Mouse (Mus musculus) neural tube, embryonic 14.5 days (tissue): ENCODE results near the gene Snx32. TPM values are rescaled to one million over a fixed set of nuclear protein-coding genes. Genes with fewer than 3 reads are reported as not detected.

ENCODE experiments used
- ATAC-seq: fragments of 200-750 bp; cut with Nextera tagmentation; 2 replicates; pipeline ENCODE4 v1.8.0; 2017; ENCODE audit warnings: low read depth, mild to moderate bottlenecking, moderate TSS enrichment, moderate library complexity
- H3K27ac ChIP-seq: fragments of 300-500 bp; sonication (generic); 2 replicates; pipeline ENCODE4 v1.5.1; 2014; ENCODE audit warnings: low read depth, mild to moderate bottlenecking, control low read depth, low read length, moderate library complexity, mixed read lengths
- H3K27me3 ChIP-seq: fragments of 300-500 bp; sonication (generic); 2 replicates; pipeline ENCODE4 v1.6.1; 2014; ENCODE audit warnings: low read length; ENCODE audit not compliant: control insufficient read depth, insufficient read depth
- H3K36me3 ChIP-seq: fragments of 300-500 bp; sonication (generic); 2 replicates; pipeline ENCODE4 v1.6.1; 2014; ENCODE audit warnings: low read length, mixed read lengths; ENCODE audit not compliant: control insufficient read depth, insufficient read depth
- H3K4me1 ChIP-seq: fragments of 300-500 bp; sonication (generic); 2 replicates; pipeline ENCODE4 v1.6.1; 2014; ENCODE audit warnings: low read length; ENCODE audit not compliant: control insufficient read depth, insufficient read depth
- H3K4me2 ChIP-seq: fragments of 300-500 bp; sonication (generic); 2 replicates; pipeline ENCODE4 v1.6.1; 2014; ENCODE audit warnings: mild to moderate bottlenecking, low read depth, low read length, control low read depth
- H3K4me3 ChIP-seq: fragments of 300-500 bp; sonication (generic); 2 replicates; pipeline ENCODE4 v1.5.1; 2014; ENCODE audit warnings: low read depth, low read length, control low read depth, mixed read lengths
- H3K9ac ChIP-seq: fragments of 300-500 bp; sonication (generic); replicated peaks from 2 replicates; pipeline ENCODE4 v1.6.1; 2014; ENCODE audit warnings: low read depth, mild to moderate bottlenecking, control low read depth, low read length, mixed read lengths
- H3K9me3 ChIP-seq: fragments of 300-500 bp; sonication (generic); 2 replicates; pipeline ENCODE4 v1.6.1; 2016; ENCODE audit warnings: low read length; ENCODE audit not compliant: control insufficient read depth
- WGBS: fragments of 180-500 bp; shearing (Covaris S2); extraction: QIAGEN DNeasy Blood & Tissue Kit; methylation state at CpG from one replicate; pipeline ENCODE4 v1.1.7; 2014; 5-methylcytosine and 5-hydroxymethylcytosine counted together
- polyA plus RNA-seq: library from polyadenylated mRNA; unstranded; fragments of >200 nt; fragmentation: Nextera tagmentation; extraction: Ambion mirVana; gene quantifications from 2 replicates; pipeline ENCODE4 v1.2.1, GENCODE M21; 2014

Snx32 gene
- polyA plus RNA-seq, 1 experiment from 2014 or later, result 107 TPM

GRCm38 (mm10) chr19:5465037-5465436, 45.3 kb downstream of the Snx32 start:
- Histone ChIP-seq H3K4me1 (peaks cover 17% of the 10 kb centered on the region), H3K9me3 (no peaks in the 10 kb centered on the region), H3K27ac (no peak overlapping the region), H3K4me2 (no peak overlapping the region), H3K36me3 (peaks cover 33% of the 10 kb centered on the region), H3K27me3 (no peaks in the 10 kb centered on the region; the same call in 1 of the 2 replicates), H3K9ac (no peak overlapping the region), H3K4me3 (no peak overlapping the region)
- ATAC-seq, result no peak
- WGBS, result 93% methylated on average over 8 of the region's 8 CpGs

GRCm38 (mm10) chr19:5463791-5464562, 46.4 kb downstream of the Snx32 start:
- Histone ChIP-seq H3K9me3 (no peaks in the 10 kb centered on the region), H3K36me3 (peaks cover 33% of the 10 kb centered on the region), H3K27me3 (no peaks in the 10 kb centered on the region; the same call in 1 of the 2 replicates), H3K4me1 (peaks cover 19% of the 10 kb centered on the region), H3K27ac (peak overlapping the region; percentile 44; the same call in 1 of the 2 replicates), H3K4me3 (peak overlapping the region; percentile 24), H3K4me2 (peak overlapping the region; percentile 45), H3K9ac (peak overlapping the region; percentile 56)
- ATAC-seq, result peak; percentile 54; the same call in 1 of the 2 replicates
- 41% methylated on average over 15 of the region's 15 CpGs for WGBS

- no peaks in the 10 kb centered on the region for H3K9me3 ChIP-seq
- no peak overlapping the region for H3K4me3 ChIP-seq
- H3K36me3 ChIP-seq, result peaks cover 33% of the 10 kb centered on the region
- no peak for ATAC-seq
- H3K9ac ChIP-seq, result no peak overlapping the region
- 93% methylated on average over 9 of the region's 9 CpGs for WGBS
- H3K27ac ChIP-seq, result no peak overlapping the region
- H3K27me3 ChIP-seq, result no peaks in the 10 kb centered on the region; the same call in 1 of the 2 replicates
- H3K4me1 ChIP-seq, result peaks cover 21% of the 10 kb centered on the region
- no peak overlapping the region for H3K4me2 ChIP-seq
Measured at GRCm38 (mm10) chr19:5463212-5463611, 47.1 kb downstream of the Snx32 start.

GRCm38 (mm10) chr19:5461411-5461810, 48.9 kb downstream of the Snx32 start:
- no peak overlapping the region for H3K27ac ChIP-seq
- H3K9me3 ChIP-seq, result no peaks in the 10 kb centered on the region
- 90% methylated on average over 6 of the region's 6 CpGs for WGBS
- peaks cover 26% of the 10 kb centered on the region for H3K4me1 ChIP-seq
- no peaks in the 10 kb centered on the region; the same call in 1 of the 2 replicates for H3K27me3 ChIP-seq
- H3K4me2 ChIP-seq, result peak overlapping the region; percentile 94
- ATAC-seq, result no peak
- peak overlapping the region; percentile 76; the same call in 1 of the 2 replicates for H3K9ac ChIP-seq
- H3K4me3 ChIP-seq, result peak overlapping the region; percentile 75
- peaks cover 24% of the 10 kb centered on the region for H3K36me3 ChIP-seq

GRCm38 (mm10) chr19:5460465-5460911, 49.9 kb downstream of the Snx32 start, which contains the start of gene Fibp:
Fibp (plus strand) TSS chr19:5460615.
- peak; percentile 59 for ATAC-seq
- Histone ChIP-seq H3K9me3 (no peaks in the 10 kb centered on the region), H3K9ac (peak within 1 kb of the TSS; percentile 76), H3K27me3 (no peaks in the 10 kb centered on the region; the same call in 1 of the 2 replicates), H3K27ac (peak within 1 kb of the TSS; percentile 24; the same call in 1 of the 2 replicates), H3K4me2 (peak within 1 kb of the TSS; percentile 94), H3K4me3 (peak within 1 kb of the TSS; percentile 75), H3K4me1 (peaks cover 36% of the 10 kb centered on the region), H3K36me3 (peaks cover 16% of the 10 kb centered on the region)
- WGBS, result under 1% methylated on average over 32 of the region's 32 CpGs

DNA sequence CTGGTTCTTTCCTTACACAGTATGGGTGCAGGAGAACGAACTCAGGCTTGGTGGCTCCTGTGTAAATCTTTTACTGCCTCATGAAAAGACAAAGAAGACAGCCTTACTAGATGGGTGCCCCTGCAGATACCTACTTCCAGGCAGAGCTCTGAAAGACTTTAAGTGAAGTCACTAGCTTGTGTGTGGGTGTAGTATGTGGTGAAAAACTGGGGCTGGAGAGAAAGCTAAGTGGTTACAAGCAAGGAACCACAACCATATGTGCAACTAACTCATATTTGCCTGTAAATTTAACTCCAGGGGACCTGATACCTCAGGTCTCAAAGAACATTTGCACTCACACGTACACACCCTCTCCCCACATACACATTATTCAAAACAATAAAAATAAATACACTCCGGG, 50.4 kb downstream of the Snx32 start:
- peak overlapping the region; percentile 94 for H3K4me2 ChIP-seq
- ATAC-seq, result no peak
- H3K9me3 ChIP-seq, result no peaks in the 10 kb centered on the region
- WGBS, result 21% methylated on average over 3 of the region's 3 CpGs
- H3K4me1 ChIP-seq, result peaks cover 38% of the 10 kb centered on the region
- H3K27ac ChIP-seq, result peak overlapping the region; percentile 24; the same call in 1 of the 2 replicates
- H3K4me3 ChIP-seq, result peak overlapping the region; percentile 75
- H3K27me3 ChIP-seq, result no peaks in the 10 kb centered on the region; the same call in 1 of the 2 replicates
- peak overlapping the region; percentile 76 for H3K9ac ChIP-seq
- H3K36me3 ChIP-seq, result peaks cover 10% of the 10 kb centered on the region

DNA sequence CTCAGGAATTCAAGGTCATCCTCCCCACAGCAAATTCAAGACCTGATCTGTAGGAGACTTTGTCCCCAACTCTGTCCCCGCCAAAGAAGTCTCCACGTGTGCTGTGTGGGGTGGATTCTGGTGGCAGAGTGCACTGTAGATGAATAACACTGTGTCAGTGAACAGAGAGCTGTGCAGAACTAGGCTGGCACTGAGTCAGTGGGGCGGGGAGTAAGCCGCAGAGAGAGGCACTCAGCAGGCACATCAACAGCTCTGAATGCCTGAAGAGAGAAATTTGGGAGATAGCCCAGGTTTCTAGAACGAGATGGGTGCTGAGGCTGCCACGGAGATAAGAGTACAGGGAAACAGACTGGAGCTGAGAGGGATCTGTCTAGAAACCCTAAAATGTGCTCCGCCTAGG, 51.3 kb downstream of the Snx32 start:
- Histone ChIP-seq H3K4me2 (0 out of 2 replicates have a peak overlapping the region, but pooled peaks have one; percentile 12), H3K27ac (no peak overlapping the region), H3K27me3 (no peaks in the 10 kb centered on the region; the same call in 1 of the 2 replicates), H3K4me3 (no peak overlapping the region), H3K9me3 (no peaks in the 10 kb centered on the region), H3K4me1 (peaks cover 34% of the 10 kb centered on the region), H3K9ac (no peak overlapping the region), H3K36me3 (peaks cover 7% of the 10 kb centered on the region; the same call in 1 of the 2 replicates)
- no peak for ATAC-seq
- 70% methylated on average over 7 of the region's 7 CpGs for WGBS

DNA sequence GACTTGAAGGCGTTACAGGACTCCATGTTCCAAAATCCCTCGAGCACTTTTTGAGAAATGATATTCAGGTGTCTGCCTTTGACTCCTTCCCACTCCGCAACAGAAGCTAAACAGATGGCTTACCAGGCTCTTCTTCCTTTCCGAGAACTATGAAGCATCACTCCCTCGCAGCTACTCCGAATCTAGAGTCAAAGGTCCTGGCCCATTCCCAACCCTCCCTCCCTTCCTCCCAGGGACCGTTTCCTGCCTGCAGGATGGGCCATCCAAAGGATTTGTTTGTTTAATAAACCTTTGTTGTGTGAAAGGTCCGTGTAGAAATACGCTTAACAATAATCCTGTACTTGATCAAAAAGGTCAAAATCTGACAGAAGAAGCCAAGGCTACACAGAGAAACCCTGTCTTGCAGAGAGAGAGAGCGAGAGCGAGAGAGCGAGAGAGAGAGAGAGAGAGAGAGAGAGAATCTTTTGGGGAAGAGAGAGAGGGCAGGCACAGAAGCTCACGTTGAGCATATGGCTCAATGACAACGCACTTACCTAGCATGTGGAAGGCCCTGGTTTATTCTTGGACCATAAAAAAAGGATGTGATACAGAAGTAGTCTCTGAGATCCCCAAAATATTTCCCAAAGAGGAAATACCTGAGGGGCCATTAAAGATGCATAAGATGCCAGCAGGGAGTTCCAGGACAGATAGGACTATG, 52.4 kb downstream of the Snx32 start, which contains the start of gene Ccdc85b:
Gene Ccdc85b, minus strand, starts transcription at position 149 of the 697 bp plus-strand sequence.
- ATAC-seq, result peak; percentile 10; the same call in 1 of the 2 replicates
- Histone ChIP-seq H3K9me3 (no peaks in the 10 kb centered on the region), H3K4me1 (peaks cover 32% of the 10 kb centered on the region), H3K4me2 (peak within 1 kb of the TSS; percentile 97), H3K27me3 (no peaks in the 10 kb centered on the region; the same call in 1 of the 2 replicates), H3K36me3 (no peaks in the 10 kb centered on the region), H3K27ac (peak within 1 kb of the TSS; percentile 91), H3K4me3 (peak within 1 kb of the TSS; percentile 84), H3K9ac (peak within 1 kb of the TSS; percentile 90)
- 13% methylated on average over 14 of the region's 14 CpGs for WGBS
